Mouse (Mus musculus) embryo, embryonic 10.5 days (tissue): ENCODE measurements around the gene Tjp1.
A peak's percentile ranks its signal among the peaks of the same experiment; 100 is the strongest.

Experiments
- DNase-seq: peaks from one replicate; pipeline ENCODE4 v3.0.0-alpha.2; 2015; ENCODE audit warnings: low spot score

The Tjp1 gene

DNA sequence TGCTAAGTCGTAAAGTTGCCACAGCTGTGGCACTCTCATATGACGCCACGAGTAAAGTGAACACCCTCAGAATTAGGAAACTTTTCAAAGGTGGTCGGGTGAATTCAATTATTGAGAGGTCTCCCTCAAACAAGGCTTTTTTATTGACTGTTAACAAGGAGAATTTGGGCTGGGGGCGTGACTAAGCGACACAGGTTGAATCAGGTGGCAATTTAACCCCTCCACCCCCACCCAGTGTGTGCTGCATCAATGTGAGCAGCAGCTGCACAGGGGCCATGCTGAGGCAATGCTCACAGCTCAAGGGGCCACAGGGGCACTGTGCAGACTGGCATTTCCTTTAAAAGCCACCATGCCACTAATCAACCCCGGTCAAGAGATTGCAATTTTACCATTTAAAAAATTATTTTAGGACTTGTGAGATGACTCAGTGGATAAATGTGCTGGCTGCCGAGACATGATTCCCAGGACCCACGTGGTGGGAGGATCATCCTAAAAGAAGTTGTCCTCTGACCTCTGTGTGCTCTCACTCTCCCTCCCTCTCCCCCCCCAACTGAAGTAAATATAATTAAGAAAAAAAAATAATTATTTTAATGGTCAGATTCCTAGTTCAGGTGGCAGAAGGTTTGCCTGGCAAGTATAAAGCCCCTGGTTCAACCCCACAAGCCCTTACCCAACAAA, 96.4 kb downstream of the Tjp1 start:
- DNase-seq, result no peak

DNA sequence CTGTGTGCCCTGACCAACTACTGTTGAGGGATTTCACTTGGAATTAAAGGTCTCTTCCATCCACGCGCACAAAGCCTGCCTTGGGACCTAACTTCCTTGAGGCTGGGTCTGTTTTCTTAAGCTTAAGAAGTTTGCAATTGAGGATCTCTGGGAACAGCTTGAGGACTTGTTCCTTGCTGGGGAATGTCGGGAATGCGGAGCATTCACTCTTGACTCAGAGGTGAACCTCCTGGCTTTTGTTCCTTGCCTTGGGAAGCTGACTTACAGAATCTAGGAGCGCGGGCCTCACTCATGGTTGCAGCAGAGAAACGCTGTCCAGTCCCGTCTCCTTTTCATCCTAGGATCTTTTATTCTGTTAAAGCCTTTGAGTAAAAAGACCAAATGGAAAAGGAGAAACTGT, 97.2 kb downstream of the Tjp1 start:
- DNase-seq, result peak; percentile 52

DNA sequence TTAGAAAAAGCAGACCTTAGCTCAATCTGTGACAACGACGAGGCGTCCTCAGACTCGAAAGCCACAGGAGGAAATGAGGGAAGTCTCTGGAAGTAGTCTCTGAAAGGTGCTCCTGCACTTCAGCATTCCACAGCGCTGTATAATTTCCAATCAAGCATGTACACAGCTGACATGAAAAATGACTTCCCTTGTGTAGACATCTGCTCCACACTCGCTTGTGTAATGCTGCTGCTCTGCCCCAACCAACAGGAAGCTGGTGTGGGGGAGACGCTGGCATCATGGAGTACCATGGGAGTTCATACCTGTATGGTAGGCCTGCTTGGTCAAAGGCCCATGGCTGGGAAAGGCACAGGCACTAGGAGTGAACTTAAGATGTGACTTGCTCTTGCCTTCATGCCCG, 103.1 kb downstream of the Tjp1 start:
- no peak for DNase-seq

- DNase-seq, result no peak
Measured at GRCm38 (mm10) chr7:65422456-65422855, 105.1 kb downstream of the Tjp1 start.

DNA sequence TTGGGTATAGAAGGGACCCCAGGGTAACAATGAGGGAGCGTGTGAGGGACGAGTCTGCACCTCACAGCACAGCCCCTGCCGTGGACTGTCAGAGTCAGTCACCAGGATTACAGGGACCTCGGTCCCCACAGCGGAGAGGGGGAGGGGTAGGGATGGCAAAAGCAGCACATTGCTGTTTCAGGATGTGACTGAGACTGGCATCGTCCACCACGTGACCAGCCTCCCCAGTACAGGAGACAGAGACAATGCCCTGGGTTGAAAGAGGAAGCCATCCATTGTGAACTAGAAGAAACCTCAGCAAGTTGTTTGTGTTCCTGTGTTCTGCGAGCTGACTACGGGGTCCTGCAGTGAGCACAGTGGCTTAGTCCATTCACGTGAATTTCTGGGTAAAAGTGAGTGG, 106.1 kb downstream of the Tjp1 start:
- DNase-seq, result peak; percentile 79

GRCm38 (mm10) chr7:65419926-65420325, 107.7 kb downstream of the Tjp1 start:
- DNase-seq, result no peak

- DNase-seq, result no peak
Measured at GRCm38 (mm10) chr7:65419012-65419411, 108.6 kb downstream of the Tjp1 start.

DNA sequence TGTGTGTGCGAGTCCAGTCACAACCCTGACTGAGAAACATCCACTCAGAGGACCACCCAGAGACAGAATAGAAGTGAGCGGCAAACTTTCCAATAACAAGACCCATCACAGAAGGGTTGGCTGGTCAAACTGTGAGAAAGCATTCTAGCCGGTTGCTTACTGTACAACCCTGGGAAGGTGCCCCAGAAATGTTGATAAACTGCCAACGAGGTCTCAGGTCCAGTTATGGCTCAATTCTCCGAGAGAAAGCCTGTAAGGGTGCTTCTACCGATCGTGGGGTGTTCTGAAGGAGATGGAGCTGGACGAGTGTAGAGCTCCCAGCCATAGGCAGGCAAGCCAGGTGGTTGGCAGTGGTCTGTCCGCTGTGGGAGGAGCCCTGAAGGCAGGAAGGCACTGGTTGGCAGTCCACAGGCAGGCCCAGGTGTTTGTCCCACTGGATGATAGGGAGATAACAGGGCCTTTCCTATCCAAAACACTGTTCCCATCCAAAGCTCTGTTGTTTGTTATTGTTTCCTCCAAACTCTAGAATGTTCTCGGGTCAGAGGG, 109.1 kb downstream of the Tjp1 start:
- DNase-seq, result no peak

DNA sequence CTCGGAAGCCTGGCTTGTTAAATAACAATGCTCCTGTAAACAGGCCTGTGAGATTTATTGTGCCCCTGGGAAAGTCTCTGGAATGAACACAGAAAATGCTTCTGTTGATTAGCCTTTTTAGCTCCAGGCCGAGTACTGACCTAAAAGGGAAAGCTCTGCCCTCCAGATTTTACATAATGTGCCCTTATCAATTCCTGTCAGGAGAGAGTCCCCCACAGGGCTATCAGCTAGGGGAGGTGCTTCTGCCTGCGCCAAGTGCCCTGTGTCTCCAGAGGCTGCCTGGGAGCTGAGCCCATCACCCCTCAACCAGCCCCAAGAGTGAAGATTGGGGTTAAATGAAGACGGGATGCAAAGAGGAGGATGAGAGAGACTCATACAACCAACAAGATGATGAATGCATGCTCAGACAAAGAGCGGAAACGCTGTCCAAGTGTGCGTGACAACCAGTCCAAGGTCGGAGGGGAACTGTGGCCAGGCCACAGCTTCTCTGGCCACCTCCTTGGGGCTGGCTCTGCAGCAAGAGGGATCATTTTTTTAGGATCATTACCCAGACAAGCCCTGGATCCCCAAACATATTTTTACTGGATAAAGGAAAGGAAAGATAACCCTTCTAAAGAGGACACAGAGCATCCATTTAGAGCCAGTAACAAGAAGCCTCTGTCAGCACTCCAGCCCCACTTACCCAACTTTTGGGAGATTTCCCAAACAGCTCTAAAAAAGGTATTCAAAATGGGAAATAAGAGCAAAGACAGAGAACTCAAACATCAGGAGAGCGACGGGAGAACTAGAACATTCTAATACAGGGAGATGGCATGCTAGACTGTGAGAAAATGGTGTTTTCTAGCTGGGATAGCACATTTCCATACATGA, 110.1 kb downstream of the Tjp1 start:
- DNase-seq, result peak; percentile 65

DNA sequence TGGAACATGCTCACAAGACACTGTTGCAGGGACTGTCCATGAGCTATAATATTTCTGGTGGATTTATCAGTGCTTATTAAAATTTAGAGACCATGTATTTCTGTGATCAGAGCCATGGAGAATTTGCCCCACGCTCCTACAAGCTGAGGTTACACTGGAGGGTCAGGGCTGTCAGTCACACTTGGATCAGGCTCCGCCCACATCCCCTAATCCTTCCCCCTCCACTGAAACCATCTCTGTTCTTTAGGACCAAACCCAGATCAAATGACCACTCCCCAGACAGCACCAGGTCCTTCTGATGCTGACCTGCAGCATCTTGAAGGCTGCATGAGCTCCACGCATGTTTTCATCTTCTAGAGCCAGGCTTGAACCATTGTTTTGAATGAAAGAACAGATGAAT, 111.1 kb downstream of the Tjp1 start:
- peak; percentile 56 for DNase-seq

DNA sequence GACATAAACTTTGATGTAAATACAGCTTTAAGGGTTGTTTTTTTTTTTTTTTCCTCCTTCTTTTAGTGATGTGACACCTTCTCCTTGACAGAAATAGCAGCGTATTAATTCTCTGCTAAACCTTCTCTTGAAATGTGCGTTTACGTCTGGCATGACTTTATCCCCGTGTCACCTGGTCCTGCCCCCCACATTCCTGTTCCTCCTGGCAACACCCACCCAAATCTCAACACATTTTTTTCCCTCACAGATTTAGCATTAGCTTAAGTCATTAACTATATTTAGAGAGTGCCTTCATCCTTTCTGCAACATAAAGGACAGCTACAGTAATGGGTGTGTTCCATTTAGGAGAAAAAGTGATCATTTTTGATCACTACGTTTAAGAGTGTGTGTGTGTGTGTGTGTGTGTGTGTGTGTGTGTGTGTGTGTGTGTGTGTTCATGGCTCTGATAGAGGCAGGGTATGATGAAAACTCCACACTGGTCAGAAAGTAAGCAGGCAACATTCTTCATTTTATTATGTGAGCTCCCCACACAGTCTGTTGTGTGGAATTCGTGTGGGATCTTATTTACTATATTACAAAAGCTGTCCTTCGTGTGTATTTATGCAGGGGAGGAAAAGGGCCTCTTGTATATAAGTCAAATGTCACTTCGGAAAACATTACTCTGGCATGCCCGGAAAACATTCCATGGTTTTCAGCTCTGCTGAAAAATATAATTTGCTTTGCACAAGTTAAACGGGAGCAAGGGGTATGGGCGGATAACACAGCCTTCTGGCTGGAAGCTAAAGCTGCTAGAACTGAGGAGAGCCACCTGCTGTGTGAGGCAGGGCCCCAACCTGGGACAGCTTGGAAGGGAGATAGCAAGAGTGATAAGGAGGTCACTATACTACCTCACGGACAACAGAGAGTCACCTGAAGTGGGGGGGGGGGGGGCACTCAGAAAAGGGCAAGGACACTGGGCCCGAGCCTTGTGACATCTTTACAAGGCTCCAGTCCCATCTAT, 113.3 kb downstream of the Tjp1 start:
- no peak for DNase-seq

GRCm38 (mm10) chr7:65410668-65411067, 116.9 kb downstream of the Tjp1 start:
- no peak for DNase-seq

- no peak for DNase-seq
Measured at GRCm38 (mm10) chr7:65406427-65406826, 121.2 kb downstream of the Tjp1 start.

DNA sequence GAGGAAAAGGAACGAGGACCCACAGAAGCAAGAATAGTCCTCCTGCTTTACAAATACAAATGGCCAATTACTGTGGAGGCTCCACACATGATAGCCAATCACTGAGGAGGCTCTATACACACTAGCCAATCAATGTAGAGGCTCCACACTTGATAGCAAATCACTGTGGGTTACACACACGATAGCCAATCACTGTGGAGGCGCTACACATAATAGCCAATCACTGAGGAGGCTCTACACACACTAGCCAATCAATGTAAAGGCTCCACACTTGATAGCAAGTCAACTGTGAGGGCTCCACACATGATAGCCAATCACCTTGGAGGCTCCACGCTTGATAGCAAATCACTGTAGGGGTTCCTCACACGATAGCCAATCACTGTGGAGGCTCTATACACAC, 125.1 kb downstream of the Tjp1 start:
- no peak for DNase-seq

GRCm38 (mm10) chr7:65401622-65402021, 126.0 kb downstream of the Tjp1 start:
- DNase-seq, result no peak

DNA sequence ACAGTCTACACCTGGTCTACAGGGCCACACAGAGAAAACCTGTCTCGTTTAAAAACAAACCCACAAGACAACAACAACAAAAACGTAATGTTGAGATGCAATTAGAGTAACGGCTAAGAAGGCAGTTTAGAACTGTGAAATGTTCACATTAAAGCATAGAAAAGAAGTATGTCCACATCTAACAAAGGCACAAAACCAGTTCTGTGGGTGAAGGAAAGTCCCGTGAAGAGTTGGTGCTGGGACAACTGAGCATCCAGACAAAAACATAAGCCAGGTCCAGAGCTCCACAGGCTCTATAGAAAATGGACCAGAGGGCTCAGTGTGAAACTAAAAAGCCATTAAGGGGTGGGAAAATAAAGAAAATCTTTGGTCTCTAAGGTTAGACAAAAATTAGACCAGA, 131.7 kb downstream of the Tjp1 start:
- no peak for DNase-seq

GRCm38 (mm10) chr7:65395166-65395565, 132.4 kb downstream of the Tjp1 start:
- DNase-seq, result no peak

DNA sequence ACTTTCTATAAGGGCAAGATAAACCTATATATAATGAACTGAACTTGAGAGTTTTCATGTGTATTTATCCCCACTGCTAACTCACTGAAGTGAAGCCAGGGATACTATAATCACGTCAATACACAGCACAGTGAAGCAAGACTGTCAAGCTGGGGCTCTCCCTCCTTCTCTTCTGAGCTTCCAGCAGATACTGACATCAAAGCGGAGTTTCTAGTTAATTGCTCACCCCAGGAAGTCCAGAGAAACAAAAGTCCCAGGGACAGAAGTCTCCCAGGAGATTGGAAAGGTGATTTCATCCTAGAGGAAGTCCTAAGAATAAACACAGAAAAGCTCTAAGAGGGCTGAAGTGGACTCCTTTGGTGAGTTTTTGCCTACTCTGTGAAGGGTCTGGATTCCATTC, 132.9 kb downstream of the Tjp1 start:
- DNase-seq, result no peak

- DNase-seq, result peak; percentile 58
Measured at GRCm38 (mm10) chr7:65393704-65394452, 133.7 kb downstream of the Tjp1 start.

- no peak for DNase-seq
Measured at GRCm38 (mm10) chr7:65392986-65393385, 134.6 kb downstream of the Tjp1 start.

GRCm38 (mm10) chr7:65389539-65389938, 138.0 kb downstream of the Tjp1 start:
- DNase-seq, result no peak
